ENCODE assay signal across 8 mouse cellular contexts in genomic region chr10:116330458-116330857, GRCm38 (mm10). TPM values are rescaled to one million over a fixed set of nuclear protein-coding genes. Genes with fewer than 3 reads are reported as not detected.
DNase-seq lines count a peak whose midpoint lies in the region; ATAC-seq and TF ChIP-seq lines count a peak whose summit lies in the region.

No protein-coding gene starts in this region.

- WGBS in bone marrow, adult 2 months: 27% methylated on average over 5 of the region's 5 CpGs
- WGBS in embryonic facial prominence, embryonic 14.5 days: 6% methylated on average over 5 of the region's 5 CpGs
- 9% methylated on average over 5 of the region's 5 CpGs for WGBS in heart, embryonic 14.5 days
- WGBS in liver, embryonic 12.5 days (ENCODE audit: insufficient replicate concordance): 27% methylated on average over 5 of the region's 5 CpGs
- 15% methylated on average over 5 of the region's 5 CpGs for WGBS in neural tube, embryonic 12.5 days

- H3K9me3 ChIP-seq in embryonic facial prominence, embryonic 14.5 days (ENCODE audit: control insufficient read depth, low read length): no peaks in the 10 kb centered on the region
- H3K9me3 ChIP-seq in heart, embryonic 14.5 days (ENCODE audit: control insufficient read depth, low read length): no peaks in the 10 kb centered on the region
- H3K9me3 ChIP-seq in liver, embryonic 12.5 days (replicated peaks): no peaks in the 10 kb centered on the region
- no peaks in the 10 kb centered on the region for H3K9me3 ChIP-seq in neural tube, embryonic 12.5 days

- H3K4me2 ChIP-seq in embryonic facial prominence, embryonic 14.5 days (ENCODE audit: low read depth, low read length): peak overlapping the region; percentile 68
- peak overlapping the region; percentile 78 for H3K4me2 ChIP-seq in heart, embryonic 14.5 days (ENCODE audit: low read length)
- H3K4me2 ChIP-seq in liver, embryonic 12.5 days: peak overlapping the region; percentile 40
- peak overlapping the region; percentile 40 for H3K4me2 ChIP-seq in neural tube, embryonic 12.5 days (replicated peaks)

- no peaks in the 10 kb centered on the region; the same call in 1 of the 2 replicates for H3K27me3 ChIP-seq in embryonic facial prominence, embryonic 14.5 days (replicated peaks; ENCODE audit: control insufficient read depth, insufficient read depth, low read length)
- H3K27me3 ChIP-seq in heart, embryonic 14.5 days (ENCODE audit: control insufficient read depth, insufficient read depth, low read length): no peaks in the 10 kb centered on the region
- no peaks in the 10 kb centered on the region for H3K27me3 ChIP-seq in liver, embryonic 12.5 days (replicated peaks)
- no peaks in the 10 kb centered on the region for H3K27me3 ChIP-seq in neural tube, embryonic 12.5 days (replicated peaks)
- H3K27me3 ChIP-seq in testis, adult 2 months (ENCODE audit: control insufficient read depth, insufficient read depth, low read length): no peaks in the 10 kb centered on the region

- no peak overlapping the region for H3K4me3 ChIP-seq in bone marrow, adult 2 months (replicated peaks; ENCODE audit: control insufficient read depth, low read depth, low read length)
- H3K4me3 ChIP-seq in embryonic facial prominence, embryonic 14.5 days (ENCODE audit: low read depth, low read length): peak overlapping the region; percentile 33
- peak overlapping the region in 1 of 2 experiments; percentile 32; a peak in 2 of 4 replicates for H3K4me3 ChIP-seq in heart, embryonic 14.5 days (ENCODE audit: control insufficient read depth in 1 of 2, insufficient read depth in 1 of 2, low read depth in 1 of 2, low read length in 2 of 2)
- no peak overlapping the region; the same call in 1 of the 2 replicates for H3K4me3 ChIP-seq in liver, embryonic 12.5 days
- no peak overlapping the region for H3K4me3 ChIP-seq in neural tube, embryonic 12.5 days
- no peak overlapping the region; the same call in 1 of the 2 replicates for H3K4me3 ChIP-seq in testis, adult 2 months (ENCODE audit: control insufficient read depth, low read depth, low read length)

- TF ChIP-seq POLR2A in bone marrow, adult 2 months (IDR thresholded peaks at IDR 0.05; ENCODE audit: borderline replicate concordance, control insufficient read depth, low read depth, low read length): no peak
- TF ChIP-seq POLR2A in testis, adult 2 months (IDR thresholded peaks at IDR 0.05; ENCODE audit: control insufficient read depth, low read depth, low read length): no peak

- DNase-seq in CD4-positive helper T cell, adult 2 months (ENCODE audit: low read depth, low spot score): peak; percentile 70
- DNase-seq in embryonic facial prominence, embryonic 14.5 days (ENCODE audit: low spot score): peak; percentile 94
- peak; percentile 86 for DNase-seq in kidney, postnatal 10 days

- TF ChIP-seq CTCF in bone marrow, adult 2 months (IDR thresholded peaks at IDR 0.05; ENCODE audit: control insufficient read depth, insufficient read depth, low read length): peak; percentile 69
- TF ChIP-seq CTCF in testis, adult 2 months (IDR thresholded peaks at IDR 0.05; ENCODE audit: control insufficient read depth, insufficient read depth, insufficient replicate concordance, low read depth, low read length): peak; percentile 74; the same call in 1 of the 2 replicates

- peak overlapping the region; percentile 40; the same call in 1 of the 2 replicates for H3K9ac ChIP-seq in embryonic facial prominence, embryonic 14.5 days (ENCODE audit: low read depth, low read length)
- H3K9ac ChIP-seq in heart, embryonic 14.5 days (ENCODE audit: low read length): peak overlapping the region; percentile 48
- H3K9ac ChIP-seq in liver, embryonic 12.5 days: no peak overlapping the region
- no peak overlapping the region for H3K9ac ChIP-seq in neural tube, embryonic 12.5 days

- no peaks in the 10 kb centered on the region for H3K36me3 ChIP-seq in embryonic facial prominence, embryonic 14.5 days (ENCODE audit: control insufficient read depth, insufficient read depth, low read length)
- peaks cover 14% of the 10 kb centered on the region for H3K36me3 ChIP-seq in heart, embryonic 14.5 days (ENCODE audit: control insufficient read depth, insufficient read depth, low read length)
- no peaks in the 10 kb centered on the region for H3K36me3 ChIP-seq in liver, embryonic 12.5 days
- no peaks in the 10 kb centered on the region for H3K36me3 ChIP-seq in neural tube, embryonic 12.5 days
- no peaks in the 10 kb centered on the region for H3K36me3 ChIP-seq in testis, adult 2 months (ENCODE audit: control insufficient read depth, insufficient read depth, low read length)

- H3K27ac ChIP-seq in bone marrow, adult 2 months (ENCODE audit: control insufficient read depth, insufficient read depth, low read depth, low read length, poor library complexity): no peak overlapping the region
- H3K27ac ChIP-seq in embryonic facial prominence, embryonic 14.5 days (replicated peaks; ENCODE audit: low read depth, low read length): no peak overlapping the region
- H3K27ac ChIP-seq in heart, embryonic 14.5 days (replicated peaks in 1 of 2; ENCODE audit: control insufficient read depth in 1 of 2, insufficient read depth in 1 of 2, low read depth in 2 of 2, low read length in 2 of 2): no peak overlapping the region
- no peak overlapping the region for H3K27ac ChIP-seq in liver, embryonic 12.5 days
- no peak overlapping the region for H3K27ac ChIP-seq in neural tube, embryonic 12.5 days
- no peak overlapping the region for H3K27ac ChIP-seq in testis, adult 2 months (ENCODE audit: control insufficient read depth, insufficient read depth, low read depth, low read length)

- H3K4me1 ChIP-seq in bone marrow, adult 2 months (ENCODE audit: control insufficient read depth, insufficient read depth, low read length): no peaks in the 10 kb centered on the region
- H3K4me1 ChIP-seq in embryonic facial prominence, embryonic 14.5 days (ENCODE audit: control insufficient read depth, insufficient read depth, low read length): peaks cover 7% of the 10 kb centered on the region; the same call in 1 of the 2 replicates
- peaks cover 0 to 3% of the 10 kb centered on the region in 2 experiments; a peak in 1 of 4 replicates for H3K4me1 ChIP-seq in heart, embryonic 14.5 days (ENCODE audit: control insufficient read depth in 2 of 2, insufficient read depth in 2 of 2, low read length in 2 of 2)
- H3K4me1 ChIP-seq in liver, embryonic 12.5 days: no peaks in the 10 kb centered on the region
- H3K4me1 ChIP-seq in neural tube, embryonic 12.5 days: no peaks in the 10 kb centered on the region; the same call in 1 of the 2 replicates
- no peaks in the 10 kb centered on the region; the same call in 1 of the 2 replicates for H3K4me1 ChIP-seq in testis, adult 2 months (ENCODE audit: control insufficient read depth, insufficient read depth, low read length)

- peak; percentile 76 for ATAC-seq in embryonic facial prominence, embryonic 14.5 days (ENCODE audit: low read depth)
- no peak for ATAC-seq in heart, embryonic 14.5 days (ENCODE audit: insufficient number of reproducible peaks, insufficient read depth, low FRiP score, low read depth)
- ATAC-seq in liver, embryonic 12.5 days: no peak
- peak; percentile 63; the same call in 1 of the 2 replicates for ATAC-seq in neural tube, embryonic 12.5 days (ENCODE audit: low FRiP score, low read depth)

RNA-seq across cellular contexts. Expression of gene Ptprb, which starts 55.1 kb away (rescaled TPM):
- 1.8 and 2.8 TPM in 2 replicates for polyA plus RNA-seq in bone marrow, adult 2 months (2011; ENCODE audit: insufficient read depth, insufficient read length, low replicate concordance, missing spikeins)
- polyA plus RNA-seq in embryonic facial prominence, embryonic 14.5 days (2014; fragmentation: Nextera tagmentation; extraction: Ambion mirVana): 3.8 and 4.1 TPM in 2 replicates
- 8.3 and 9.7 TPM in 2 replicates for polyA plus RNA-seq in heart, embryonic 14.5 days (2014; fragmentation: Nextera tagmentation; extraction: Ambion mirVana)
- polyA plus RNA-seq in liver, embryonic 12.5 days (2016; fragmentation: Nextera tagmentation; extraction: Ambion mirVana): 2.2 and 2.4 TPM in 2 replicates
- 3.8 and 4.3 TPM in 2 replicates for polyA plus RNA-seq in neural tube, embryonic 12.5 days (2016; fragmentation: Nextera tagmentation; extraction: Ambion mirVana)
- polyA plus RNA-seq in testis, adult 2 months (2012; rRNA removed): 0.91 and 1.0 TPM in 2 replicates

Comparison
In these comparisons a context has a peak if more than half of its experiments do, and no peak if none do; other contexts are left out.
1. ATAC-seq: peak in embryonic facial prominence, embryonic 14.5 days (single experiment) and neural tube, embryonic 12.5 days (single experiment); none in heart, embryonic 14.5 days (single experiment) and liver, embryonic 12.5 days (single experiment).
2. H3K9ac ChIP-seq: peak in embryonic facial prominence, embryonic 14.5 days (single experiment) and heart, embryonic 14.5 days (single experiment); none in liver, embryonic 12.5 days (single experiment) and neural tube, embryonic 12.5 days (single experiment).
3. Peak in every context shown above with its lines, with median percentiles within 50 percentile points of each other: DNase-seq and H3K4me2 ChIP-seq.